Mouse (Mus musculus) heart, embryonic 10.5 days (tissue): Measurements from ENCODE around the gene Lipa. TPM values are rescaled to one million over a fixed set of nuclear protein-coding genes. Genes with fewer than 3 reads are reported as not detected.
A peak's percentile ranks its signal among the peaks of the same experiment; 100 is the strongest.

Experiments used
- DNase-seq: peaks from one replicate; pipeline ENCODE4 v3.0.0-alpha.2; 2017; ENCODE audit warnings: low spot score
- H3K27ac ChIP-seq: fragments of 300-500 bp; sonication (generic); 2 replicates; pipeline ENCODE4 v1.5.1; 2016; ENCODE audit warnings: mild to moderate bottlenecking
- H3K27me3 ChIP-seq: fragments of 300-500 bp; sonication (generic); 2 replicates; pipeline ENCODE4 v1.6.1; 2016; ENCODE audit warnings: mild to moderate bottlenecking; ENCODE audit not compliant: poor library complexity, insufficient read depth, severe bottlenecking
- H3K36me3 ChIP-seq: fragments of 300-500 bp; sonication (generic); 2 replicates; pipeline ENCODE4 v1.6.1; 2016; ENCODE audit warnings: mild to moderate bottlenecking, moderate library complexity
- H3K4me1 ChIP-seq: fragments of 300-500 bp; sonication (generic); 2 replicates; pipeline ENCODE4 v1.6.1; 2016; ENCODE audit warnings: mild to moderate bottlenecking
- H3K4me3 ChIP-seq: fragments of 300-500 bp; sonication (generic); 2 replicates; pipeline ENCODE4 v1.5.1; 2016; ENCODE audit warnings: mild to moderate bottlenecking, moderate library complexity
- H3K9me3 ChIP-seq: fragments of 300-500 bp; sonication (generic); 2 replicates; pipeline ENCODE4 v1.6.1; 2016; ENCODE audit warnings: mild to moderate bottlenecking, moderate library complexity
- WGBS: fragments of 180-500 bp; shearing (Covaris S2); methylation state at CpG from one replicate; pipeline ENCODE4 v1.1.7; 2016; 5-methylcytosine and 5-hydroxymethylcytosine counted together
- polyA plus RNA-seq: library from polyadenylated mRNA; unstranded; fragments of >200 nt; fragmentation: Nextera tagmentation; extraction: Ambion mirVana; gene quantifications from 2 replicates; pipeline ENCODE4 v1.2.1, GENCODE M21; 2016

Gene Lipa
- polyA plus RNA-seq, 1 experiment from 2014 or later = 39.3 TPM

- no peak overlapping the region for H3K27ac ChIP-seq
- H3K27me3 ChIP-seq = no peaks in the 10 kb centered on the region
- WGBS = 85% methylated on average over 3 of the region's 3 CpGs
Observed at GRCm38 (mm10) chr19:34519646-34520045, 7.6 kb downstream of the Lipa start.

GRCm38 (mm10) chr19:34518786-34519185 is 8.5 kb downstream of the Lipa start:
- Histone ChIP-seq H3K36me3 (peaks cover 21% of the 10 kb centered on the region; the same call in 1 of the 2 replicates), H3K9me3 (no peaks in the 10 kb centered on the region), H3K27me3 (no peaks in the 10 kb centered on the region), H3K4me3 (no peak overlapping the region), H3K4me1 (no peaks in the 10 kb centered on the region), H3K27ac (no peak overlapping the region)
- DNase-seq = no peak
- WGBS = 44% methylated on average over 3 of the region's 3 CpGs

More at GRCm38 (mm10) chr19:34519646-34520045, 7.6 kb downstream of the Lipa start:
- no peak overlapping the region for H3K4me3 ChIP-seq
- H3K4me1 ChIP-seq = peaks cover 2% of the 10 kb centered on the region; the same call in 1 of the 2 replicates
- no peak for DNase-seq
- H3K9me3 ChIP-seq = no peaks in the 10 kb centered on the region
- peaks cover 19% of the 10 kb centered on the region; the same call in 1 of the 2 replicates for H3K36me3 ChIP-seq

- no peak for DNase-seq
- 86% methylated on average over 13 of the region's 13 CpGs for WGBS
- Histone ChIP-seq H3K9me3 (no peaks in the 10 kb centered on the region), H3K36me3 (peaks cover 20% of the 10 kb centered on the region; the same call in 1 of the 2 replicates), H3K27me3 (no peaks in the 10 kb centered on the region), H3K4me1 (no peaks in the 10 kb centered on the region), H3K4me3 (no peak overlapping the region), H3K27ac (no peak overlapping the region)
Observed at GRCm38 (mm10) chr19:34517812-34518594, 9.3 kb downstream of the Lipa start.

GRCm38 (mm10) chr19:34517197-34517596 is 10.1 kb downstream of the Lipa start:
- Histone ChIP-seq H3K36me3 (peaks cover 18% of the 10 kb centered on the region; the same call in 1 of the 2 replicates), H3K9me3 (no peaks in the 10 kb centered on the region), H3K4me1 (no peaks in the 10 kb centered on the region), H3K27me3 (no peaks in the 10 kb centered on the region), H3K27ac (no peak overlapping the region), H3K4me3 (no peak overlapping the region)
- DNase-seq = no peak
- 83% methylated on average over 3 of the region's 3 CpGs for WGBS

- no peaks in the 10 kb centered on the region for H3K4me1 ChIP-seq
- H3K27ac ChIP-seq = no peak overlapping the region
- H3K4me3 ChIP-seq = no peak overlapping the region
- 89% methylated on average over 2 of the region's 2 CpGs for WGBS
- no peaks in the 10 kb centered on the region for H3K27me3 ChIP-seq
- no peak for DNase-seq
- H3K36me3 ChIP-seq = peaks cover 13% of the 10 kb centered on the region; the same call in 1 of the 2 replicates
- H3K9me3 ChIP-seq = no peaks in the 10 kb centered on the region
Observed at GRCm38 (mm10) chr19:34516346-34516745, 10.9 kb downstream of the Lipa start.

GRCm38 (mm10) chr19:34515681-34516080 is 11.6 kb downstream of the Lipa start:
- Histone ChIP-seq H3K27me3 (no peaks in the 10 kb centered on the region), H3K9me3 (no peaks in the 10 kb centered on the region), H3K4me3 (no peak overlapping the region), H3K36me3 (peaks cover 15% of the 10 kb centered on the region; the same call in 1 of the 2 replicates), H3K4me1 (no peaks in the 10 kb centered on the region), H3K27ac (no peak overlapping the region)
- 85% methylated on average over 3 of the region's 3 CpGs for WGBS
- DNase-seq = no peak

GRCm38 (mm10) chr19:34511528-34511927 is 15.7 kb downstream of the Lipa start:
- WGBS = 78% methylated on average over 8 of the region's 8 CpGs
- Histone ChIP-seq H3K36me3 (peaks cover 33% of the 10 kb centered on the region), H3K4me3 (no peak overlapping the region), H3K9me3 (no peaks in the 10 kb centered on the region), H3K27me3 (no peaks in the 10 kb centered on the region), H3K4me1 (no peaks in the 10 kb centered on the region), H3K27ac (no peak overlapping the region)
- no peak for DNase-seq

GRCm38 (mm10) chr19:34510717-34511116 is 16.6 kb downstream of the Lipa start:
- H3K27me3 ChIP-seq = no peaks in the 10 kb centered on the region
- peaks cover 41% of the 10 kb centered on the region for H3K36me3 ChIP-seq
- DNase-seq = no peak
- H3K27ac ChIP-seq = no peak overlapping the region
- H3K4me1 ChIP-seq = no peaks in the 10 kb centered on the region
- whole genome bisulfite sequencing = 77% methylated on average over 5 of the region's 5 CpGs
- H3K4me3 ChIP-seq = no peak overlapping the region
- H3K9me3 ChIP-seq = no peaks in the 10 kb centered on the region

GRCm38 (mm10) chr19:34505161-34505721 is 22.0 kb downstream of the Lipa start:
- Histone ChIP-seq H3K9me3 (no peaks in the 10 kb centered on the region), H3K27ac (no peak overlapping the region), H3K4me3 (no peak overlapping the region), H3K27me3 (no peaks in the 10 kb centered on the region), H3K4me1 (peaks cover 4% of the 10 kb centered on the region; the same call in 1 of the 2 replicates), H3K36me3 (peaks cover 37% of the 10 kb centered on the region)
- DNase-seq = no peak
- WGBS = 79% methylated on average over 12 of the region's 12 CpGs

GRCm38 (mm10) chr19:34500763-34501162 is 26.5 kb downstream of the Lipa start:
- Histone ChIP-seq H3K9me3 (no peaks in the 10 kb centered on the region), H3K4me1 (peaks cover 13% of the 10 kb centered on the region), H3K27me3 (no peaks in the 10 kb centered on the region), H3K4me3 (no peak overlapping the region), H3K27ac (no peak overlapping the region), H3K36me3 (peaks cover 8% of the 10 kb centered on the region; the same call in 1 of the 2 replicates)
- 42% methylated on average over 4 of the region's 4 CpGs for WGBS
- DNase-seq = peak; percentile 80

- Histone ChIP-seq H3K27me3 (no peaks in the 10 kb centered on the region), H3K4me3 (no peak overlapping the region), H3K9me3 (no peaks in the 10 kb centered on the region), H3K27ac (no peak overlapping the region), H3K4me1 (peaks cover 9% of the 10 kb centered on the region), H3K36me3 (peaks cover 19% of the 10 kb centered on the region; the same call in 1 of the 2 replicates)
- WGBS = 81% methylated on average over 1 of the region's 1 CpGs
- DNase-seq = no peak
Observed at GRCm38 (mm10) chr19:34496353-34496752, 30.9 kb downstream of the Lipa start.

GRCm38 (mm10) chr19:34493859-34494258 is 33.4 kb downstream of the Lipa start:
- no peaks in the 10 kb centered on the region for H3K27me3 ChIP-seq
- WGBS = 67% methylated on average over 4 of the region's 4 CpGs
- no peak overlapping the region for H3K27ac ChIP-seq
- H3K9me3 ChIP-seq = no peaks in the 10 kb centered on the region
- H3K4me1 ChIP-seq = peaks cover 9% of the 10 kb centered on the region
- H3K4me3 ChIP-seq = no peak overlapping the region
- peaks cover 17% of the 10 kb centered on the region; the same call in 1 of the 2 replicates for H3K36me3 ChIP-seq
- DNase-seq = no peak

- Histone ChIP-seq H3K4me1 (no peaks in the 10 kb centered on the region), H3K27me3 (0 out of 2 replicates have a peak, but pooled peaks cover 7% of the 10 kb centered on the region), H3K27ac (no peak overlapping the region), H3K4me3 (no peak overlapping the region), H3K36me3 (no peaks in the 10 kb centered on the region), H3K9me3 (no peaks in the 10 kb centered on the region)
- no peak for DNase-seq
- 16% methylated on average over 4 of the region's 4 CpGs for WGBS
Observed at GRCm38 (mm10) chr19:34483547-34483946, 43.7 kb downstream of the Lipa start.
